Mouse (Mus musculus): ENCODE results near the gene Grwd1. TPM values are rescaled to one million over a fixed set of nuclear protein-coding genes. Genes with fewer than 3 reads are reported as not detected.
"Not testable (repeated sequence)": the region's sequence is repeated elsewhere in the genome, so short reads cannot be mapped to it uniquely, and the experiment has no call there.

Grwd1 gene
- polyA plus RNA-seq (2015; fragmentation: Nextera tagmentation; extraction: Ambion mirVana) = 48.4 and 49.2 TPM in 2 replicates

GRCm38 (mm10) chr7:45830427-45831127, at the start of gene Grwd1:
TSS of gene Grwd1 (minus strand) at chr7:45830944.
- peak; percentile 82 for ATAC-seq (ENCODE audit: low read depth)
- H3K27ac ChIP-seq = no peak within 1 kb of the TSS
- under 1% methylated on average over 35 of the region's 35 CpGs for WGBS (ENCODE audit: insufficient replicate concordance)

GRCm38 (mm10) chr7:45880531-45880930, 49.8 kb upstream of the Grwd1 start:
- peaks cover 95% of the 10 kb centered on the region for H3K36me3 ChIP-seq
- no peak for ATAC-seq (ENCODE audit: low read depth)
- 83% methylated on average over 4 of the region's 4 CpGs for WGBS (ENCODE audit: insufficient replicate concordance)
- no peaks in the 10 kb centered on the region for H3K9me3 ChIP-seq (replicated peaks)
- no peak overlapping the region for H3K27ac ChIP-seq
- no peak overlapping the region for H3K4me3 ChIP-seq (replicated peaks)
- no peak for DNase-seq
- H3K4me2 ChIP-seq = no peak overlapping the region
- no peaks in the 10 kb centered on the region for H3K4me1 ChIP-seq (replicated peaks)
- H3K9ac ChIP-seq = no peak overlapping the region
- H3K27me3 ChIP-seq = no peaks in the 10 kb centered on the region

More at GRCm38 (mm10) chr7:45830427-45831127, at the start of gene Grwd1:
- Histone ChIP-seq H3K9me3 (replicated peaks) (no peaks in the 10 kb centered on the region), H3K36me3 (peaks cover 41% of the 10 kb centered on the region), H3K9ac (peak within 1 kb of the TSS; percentile 77), H3K4me2 (peak within 1 kb of the TSS; percentile 81), H3K4me3 (replicated peaks) (peak within 1 kb of the TSS; percentile 80), H3K4me1 (replicated peaks) (peaks cover 36% of the 10 kb centered on the region), H3K27me3 (peaks cover 47% of the 10 kb centered on the region)
- peak; percentile 71 for DNase-seq

GRCm38 (mm10) chr7:45878278-45878677, 47.5 kb upstream of the Grwd1 start, which contains the start of gene Grin2d:
TSS of gene Grin2d (minus strand) at chr7:45878378.
- not testable (repeated sequence) for H3K9me3 ChIP-seq (replicated peaks); H3K4me2 ChIP-seq; H3K4me3 ChIP-seq (replicated peaks); ATAC-seq (ENCODE audit: low read depth); H3K27me3 ChIP-seq; H3K27ac ChIP-seq; H3K9ac ChIP-seq; DNase-seq
- peaks cover 18% of the 10 kb centered on the region for H3K4me1 ChIP-seq (replicated peaks)
- H3K36me3 ChIP-seq = peaks cover 91% of the 10 kb centered on the region
- WGBS (ENCODE audit: insufficient replicate concordance) = 75% methylated on average over 1 of the region's 1 CpGs

GRCm38 (mm10) chr7:45876895-45877294, 46.2 kb upstream of the Grwd1 start:
- Histone ChIP-seq H3K9ac (no peak overlapping the region), H3K4me1 (replicated peaks) (peaks cover 18% of the 10 kb centered on the region), H3K27ac (no peak overlapping the region), H3K9me3 (replicated peaks) (no peaks in the 10 kb centered on the region), H3K4me2 (no peak overlapping the region), H3K27me3 (peaks cover 4% of the 10 kb centered on the region), H3K36me3 (peaks cover 77% of the 10 kb centered on the region), H3K4me3 (replicated peaks) (no peak overlapping the region)
- 87% methylated on average over 7 of the region's 7 CpGs for WGBS (ENCODE audit: insufficient replicate concordance)
- DNase-seq (no peak), ATAC-seq (ENCODE audit: low read depth) (no peak)

- peak overlapping the region; percentile 94 for H3K4me2 ChIP-seq
- peak overlapping the region; percentile 92 for H3K9ac ChIP-seq
- 4% methylated on average over 28 of the region's 28 CpGs for WGBS (ENCODE audit: insufficient replicate concordance)
- ATAC-seq (ENCODE audit: low read depth) = peak; percentile 67
- DNase-seq = peak; percentile 48
- H3K9me3 ChIP-seq (replicated peaks) = no peaks in the 10 kb centered on the region
- peak overlapping the region; percentile 89 for H3K27ac ChIP-seq
- H3K4me3 ChIP-seq (replicated peaks) = peak overlapping the region; percentile 75
- peaks cover 26% of the 10 kb centered on the region for H3K4me1 ChIP-seq (replicated peaks)
- H3K27me3 ChIP-seq = peaks cover 40% of the 10 kb centered on the region
- peaks cover 41% of the 10 kb centered on the region for H3K36me3 ChIP-seq
Measured at GRCm38 (mm10) chr7:45873061-45873947, 42.6 kb upstream of the Grwd1 start.

GRCm38 (mm10) chr7:45872624-45873023, 41.9 kb upstream of the Grwd1 start, which contains the start of gene Kdelr1:
TSS of gene Kdelr1 (plus strand) at chr7:45872772.
- H3K4me2 ChIP-seq = peak within 1 kb of the TSS; percentile 94
- 2% methylated on average over 18 of the region's 18 CpGs for WGBS (ENCODE audit: insufficient replicate concordance)
- peak within 1 kb of the TSS; percentile 89 for H3K27ac ChIP-seq
- ATAC-seq (ENCODE audit: low read depth) = peak; percentile 77
- peaks cover 32% of the 10 kb centered on the region for H3K4me1 ChIP-seq (replicated peaks)
- peaks cover 37% of the 10 kb centered on the region for H3K36me3 ChIP-seq
- no peaks in the 10 kb centered on the region for H3K9me3 ChIP-seq (replicated peaks)
- peaks cover 47% of the 10 kb centered on the region for H3K27me3 ChIP-seq
- peak; percentile 79 for DNase-seq
- H3K9ac ChIP-seq = peak within 1 kb of the TSS; percentile 92
- peak within 1 kb of the TSS; percentile 75 for H3K4me3 ChIP-seq (replicated peaks)

- Histone ChIP-seq H3K9me3 (replicated peaks) (no peaks in the 10 kb centered on the region), H3K9ac (no peak overlapping the region), H3K27me3 (peaks cover 67% of the 10 kb centered on the region), H3K4me1 (replicated peaks) (peaks cover 42% of the 10 kb centered on the region), H3K36me3 (peaks cover 16% of the 10 kb centered on the region), H3K27ac (no peak overlapping the region), H3K4me2 (peak overlapping the region; percentile 8; the same call in 1 of the 2 replicates), H3K4me3 (replicated peaks) (peak overlapping the region; percentile 9; the same call in 1 of the 2 replicates)
- ATAC-seq (ENCODE audit: low read depth) = no peak
- no peak for DNase-seq
- WGBS (ENCODE audit: insufficient replicate concordance) = 4% methylated on average over 29 of the region's 30 CpGs
Measured at GRCm38 (mm10) chr7:45870282-45871058, 39.7 kb upstream of the Grwd1 start.

- H3K4me3 ChIP-seq (replicated peaks) = no peak overlapping the region
- peaks cover 9% of the 10 kb centered on the region for H3K36me3 ChIP-seq
- H3K27ac ChIP-seq = no peak overlapping the region
- no peak for DNase-seq
- ATAC-seq (ENCODE audit: low read depth) = no peak
- H3K4me2 ChIP-seq = 0 out of 2 replicates have a peak overlapping the region, but pooled peaks have one; percentile 8
- WGBS (ENCODE audit: insufficient replicate concordance) = 4% methylated on average over 14 of the region's 14 CpGs
- H3K27me3 ChIP-seq = peaks cover 70% of the 10 kb centered on the region
- H3K9me3 ChIP-seq (replicated peaks) = no peaks in the 10 kb centered on the region
- no peak overlapping the region for H3K9ac ChIP-seq
- peaks cover 38% of the 10 kb centered on the region for H3K4me1 ChIP-seq (replicated peaks)
Measured at GRCm38 (mm10) chr7:45869787-45870186, 39.0 kb upstream of the Grwd1 start.

- no peak overlapping the region for H3K9ac ChIP-seq
- WGBS (ENCODE audit: insufficient replicate concordance) = 24% methylated on average over 8 of the region's 8 CpGs
- H3K4me2 ChIP-seq = 0 out of 2 replicates have a peak overlapping the region, but pooled peaks have one; percentile 8
- peaks cover 3% of the 10 kb centered on the region for H3K36me3 ChIP-seq
- no peak for DNase-seq
- no peak overlapping the region for H3K4me3 ChIP-seq (replicated peaks)
- peaks cover 70% of the 10 kb centered on the region for H3K27me3 ChIP-seq
- no peaks in the 10 kb centered on the region for H3K9me3 ChIP-seq (replicated peaks)
- H3K27ac ChIP-seq = no peak overlapping the region
- peaks cover 32% of the 10 kb centered on the region for H3K4me1 ChIP-seq (replicated peaks)
- ATAC-seq (ENCODE audit: low read depth) = no peak
Measured at GRCm38 (mm10) chr7:45869107-45869670, 38.4 kb upstream of the Grwd1 start.

GRCm38 (mm10) chr7:45867871-45868270, 37.1 kb upstream of the Grwd1 start:
- DNase-seq = no peak
- H3K36me3 ChIP-seq = no peaks in the 10 kb centered on the region
- 26% methylated on average over 2 of the region's 2 CpGs for WGBS (ENCODE audit: insufficient replicate concordance)
- ATAC-seq (ENCODE audit: low read depth) = no peak
- H3K9me3 ChIP-seq (replicated peaks) = no peaks in the 10 kb centered on the region
- no peak overlapping the region for H3K4me2 ChIP-seq
- H3K4me1 ChIP-seq (replicated peaks) = peaks cover 24% of the 10 kb centered on the region
- H3K9ac ChIP-seq = no peak overlapping the region
- no peak overlapping the region for H3K27ac ChIP-seq
- no peak overlapping the region for H3K4me3 ChIP-seq (replicated peaks)
- H3K27me3 ChIP-seq = peaks cover 70% of the 10 kb centered on the region

Measured in liver, embryonic 13.5 days (tissue).